Mouse (Mus musculus) bone marrow macrophage, adult 2 months (primary cell): Measurements from ENCODE around the gene Lrp10. TPM values are rescaled to one million over a fixed set of nuclear protein-coding genes. Genes with fewer than 3 reads are reported as not detected.

ENCODE experiments used
- H3K27ac ChIP-seq: 2 replicates; pipeline ENCODE4 v1.5.1; 2012; ENCODE audit warnings: low read depth, low read length; ENCODE audit not compliant: insufficient read depth
- H3K4me1 ChIP-seq: 2 replicates; pipeline ENCODE4 v1.6.1; 2012; ENCODE audit warnings: low read length; ENCODE audit not compliant: control insufficient read depth, insufficient read depth
- H3K4me3 ChIP-seq: 2 replicates; pipeline ENCODE4 v1.5.1; 2012; ENCODE audit warnings: mild to moderate bottlenecking, low read length, moderate library complexity; ENCODE audit not compliant: insufficient read depth
- CTCF ChIP-seq: IDR thresholded peaks from 2 replicates; pipeline ENCODE4 v1.5.1; 2012; ENCODE audit warnings: low read depth, mild to moderate bottlenecking, low read length, moderate library complexity
- POLR2A ChIP-seq: IDR thresholded peaks from 2 replicates; pipeline ENCODE4 v1.6.1; 2012; ENCODE audit warnings: mild to moderate bottlenecking, low read depth, low read length, borderline replicate concordance
- polyA plus RNA-seq: library from polyadenylated mRNA; stranded (reverse); fragments of >200 nt; gene quantifications from 2 replicates; pipeline ENCODE4 v1.2.4, GENCODE M21; 2012; ENCODE audit not compliant: missing spikeins, insufficient read depth, insufficient read length

Gene Lrp10
- polyA plus RNA-seq, 1 experiment: 81.2 TPM

GRCm38 (mm10) chr14:54426003-54426688 lies 37.8 kb upstream of the Lrp10 start:
- H3K4me3 ChIP-seq: peak overlapping the region; percentile 91
- no peak for TF ChIP-seq POLR2A
- TF ChIP-seq CTCF: no peak
- H3K27ac ChIP-seq: peak overlapping the region; percentile 91
- peaks cover 22% of the 10 kb centered on the region for H3K4me1 ChIP-seq

GRCm38 (mm10) chr14:54426689-54427398 lies 37.1 kb upstream of the Lrp10 start, which contains the start of gene Mrpl52:
Mrpl52 (plus strand) TSS chr14:54426909.
- peak within 1 kb of the TSS; percentile 91 for H3K4me3 ChIP-seq
- TF ChIP-seq POLR2A: no peak
- TF ChIP-seq CTCF: no peak
- peak within 1 kb of the TSS; percentile 91 for H3K27ac ChIP-seq
- peaks cover 22% of the 10 kb centered on the region for H3K4me1 ChIP-seq

GRCm38 (mm10) chr14:54427696-54428095 lies 36.2 kb upstream of the Lrp10 start:
- H3K27ac ChIP-seq: no peak overlapping the region
- peaks cover 23% of the 10 kb centered on the region for H3K4me1 ChIP-seq
- TF ChIP-seq CTCF (no peak), POLR2A (no peak)
- H3K4me3 ChIP-seq: no peak overlapping the region

- H3K4me1 ChIP-seq: peaks cover 31% of the 10 kb centered on the region
These were observed 35.5 kb upstream of the Lrp10 start for GRCm38 (mm10) chr14:54428421-54428820.

GRCm38 (mm10) chr14:54429332-54430093 lies 34.4 kb upstream of the Lrp10 start:
- Histone ChIP-seq H3K4me1 (peaks cover 40% of the 10 kb centered on the region), H3K4me3 (no peak overlapping the region), H3K27ac (no peak overlapping the region)
- TF ChIP-seq CTCF (no peak), POLR2A (no peak)

More at GRCm38 (mm10) chr14:54428421-54428820, 35.5 kb upstream of the Lrp10 start:
- no peak for TF ChIP-seq CTCF
- TF ChIP-seq POLR2A: no peak
- Histone ChIP-seq H3K27ac (no peak overlapping the region), H3K4me3 (no peak overlapping the region)

GRCm38 (mm10) chr14:54430406-54431145 lies 33.4 kb upstream of the Lrp10 start:
- no peak overlapping the region for H3K27ac ChIP-seq
- no peak overlapping the region for H3K4me3 ChIP-seq
- no peak for TF ChIP-seq POLR2A
- TF ChIP-seq CTCF: no peak
- H3K4me1 ChIP-seq: peaks cover 35% of the 10 kb centered on the region

- no peak for TF ChIP-seq CTCF
- no peak for TF ChIP-seq POLR2A
- peak within 1 kb of the TSS; percentile 52 for H3K4me3 ChIP-seq
- peaks cover 30% of the 10 kb centered on the region for H3K4me1 ChIP-seq
- H3K27ac ChIP-seq: peak within 1 kb of the TSS; percentile 28
These were observed 32.4 kb upstream of the Lrp10 start, which contains the start of gene Mmp14 for GRCm38 (mm10) chr14:54431334-54432077. Mmp14 (plus strand) TSS chr14:54431612.

GRCm38 (mm10) chr14:54432078-54432836 lies 31.7 kb upstream of the Lrp10 start:
- peak overlapping the region; percentile 28; the same call in 1 of the 2 replicates for H3K27ac ChIP-seq
- H3K4me3 ChIP-seq: peak overlapping the region; percentile 52
- TF ChIP-seq CTCF: no peak
- TF ChIP-seq POLR2A: no peak
- H3K4me1 ChIP-seq: peaks cover 30% of the 10 kb centered on the region
